Mouse (Mus musculus): ENCODE measurements around the gene Pitpnm2.

- no peak for TF ChIP-seq CTCF (IDR thresholded peaks at IDR 0.05; ENCODE audit: low read depth, low read length)
- TF ChIP-seq POLR2A (IDR thresholded peaks at IDR 0.05; ENCODE audit: borderline replicate concordance, low read depth, low read length): no peak
Measured at GRCm38 (mm10) chr5:124233874-124234661, 15.5 kb downstream of the Pitpnm2 start.
